Mouse (Mus musculus) cerebellum, adult 8-10 months (tissue): ENCODE data around the gene Dsn1.

ENCODE experiments used
- DNase-seq: peaks from one replicate; pipeline ENCODE4 v3.0.0; 2022

Dsn1 gene

DNA sequence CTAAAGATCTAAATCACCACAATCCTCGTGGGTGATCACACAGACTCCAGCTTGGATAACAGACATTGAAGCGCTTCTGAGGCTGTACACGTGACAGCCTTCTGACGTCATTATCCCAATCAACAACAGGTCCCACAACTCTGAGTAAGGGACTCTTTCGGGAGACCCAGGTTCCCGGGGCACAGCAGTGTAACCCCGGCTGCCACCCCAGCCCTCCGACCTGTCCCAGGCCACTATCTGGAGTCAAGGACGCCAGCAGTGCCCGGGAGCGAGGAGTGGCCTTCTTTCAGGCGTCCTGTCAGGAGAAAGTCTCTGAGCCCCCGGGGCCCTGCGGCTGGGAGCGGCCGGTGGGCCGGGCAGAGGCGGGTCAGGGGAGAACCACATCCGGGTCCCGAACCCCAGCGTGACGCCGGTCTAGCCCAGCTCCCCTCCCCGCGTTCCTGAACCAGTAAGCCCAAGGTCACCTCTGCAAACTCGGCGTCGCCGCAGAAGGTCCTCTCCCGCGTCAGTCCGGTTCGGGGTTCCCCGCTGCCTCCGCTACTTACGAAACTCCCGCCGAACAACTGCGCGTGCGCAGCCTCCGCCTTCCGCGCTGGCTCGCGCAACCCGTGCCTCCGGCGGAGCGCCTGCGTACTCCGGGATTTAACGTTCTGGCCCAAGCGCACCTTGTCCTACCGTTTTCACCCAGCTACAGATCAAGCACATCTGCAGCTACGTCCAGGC, at the start of gene Dsn1:
TSS of gene Dsn1 (minus strand) at position 644 of the 723 bp plus-strand sequence.
- DNase-seq, result peak; percentile 88

DNA sequence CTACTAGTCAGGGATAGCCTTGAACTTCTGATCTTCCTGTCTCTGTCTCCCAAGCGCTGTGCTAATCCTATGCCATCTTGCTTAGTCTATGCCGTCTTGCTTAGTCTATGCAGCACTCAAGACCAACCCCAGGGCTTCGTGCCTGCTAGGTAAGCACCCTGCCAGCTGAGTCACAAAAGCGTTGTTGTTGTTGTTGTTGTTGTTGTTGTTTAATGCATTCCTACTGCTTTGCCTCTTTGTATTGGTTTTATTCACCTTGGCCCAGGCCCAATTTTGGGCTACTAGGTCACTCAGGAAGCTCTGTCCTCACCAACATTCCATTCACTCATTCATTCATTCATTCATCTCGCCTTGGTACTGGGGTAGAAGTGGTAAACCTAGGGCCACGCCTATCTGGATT, 48.8 kb upstream of the Dsn1 start:
- DNase-seq, result no peak

DNA sequence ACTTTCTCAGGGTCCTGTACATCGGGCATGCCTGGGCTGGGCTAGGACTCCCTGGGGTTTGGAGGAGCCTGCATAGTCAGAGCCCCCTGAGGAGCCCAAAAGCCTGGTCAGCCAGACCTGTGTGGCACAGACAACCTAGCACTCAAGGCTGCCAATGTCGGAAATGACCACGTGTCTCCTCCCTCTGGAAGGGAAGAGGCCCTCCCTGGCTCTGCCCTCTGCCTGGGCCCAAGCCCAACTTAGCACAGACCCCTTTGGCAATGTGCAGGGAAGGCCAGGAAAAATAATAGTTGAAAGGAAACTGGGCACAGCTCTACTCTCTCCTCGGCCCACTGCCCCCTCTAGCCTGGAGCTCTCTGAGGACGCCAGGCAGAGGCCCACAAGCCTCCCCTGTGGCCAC, 47.9 kb upstream of the Dsn1 start:
- no peak for DNase-seq

DNA sequence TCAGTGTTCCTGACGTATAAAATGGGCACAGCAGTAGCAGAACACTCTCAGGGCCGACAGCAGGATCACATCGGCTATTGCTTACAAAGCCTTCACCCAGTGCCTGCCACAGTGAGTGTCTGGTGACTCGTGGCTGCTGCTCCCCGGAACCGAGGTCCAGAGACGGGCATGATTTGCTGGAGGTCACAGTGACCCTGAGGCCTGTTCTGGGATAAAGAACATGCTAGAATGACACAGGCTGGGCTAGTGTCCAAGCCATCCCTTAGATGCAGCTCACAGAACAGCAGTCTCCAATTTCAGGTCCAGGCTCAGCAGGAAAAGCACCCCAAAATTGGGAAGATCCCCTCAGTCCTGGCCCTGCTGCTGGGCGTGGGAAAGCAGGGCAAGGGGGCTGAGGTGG, 47.3 kb upstream of the Dsn1 start:
- DNase-seq, result no peak

DNA sequence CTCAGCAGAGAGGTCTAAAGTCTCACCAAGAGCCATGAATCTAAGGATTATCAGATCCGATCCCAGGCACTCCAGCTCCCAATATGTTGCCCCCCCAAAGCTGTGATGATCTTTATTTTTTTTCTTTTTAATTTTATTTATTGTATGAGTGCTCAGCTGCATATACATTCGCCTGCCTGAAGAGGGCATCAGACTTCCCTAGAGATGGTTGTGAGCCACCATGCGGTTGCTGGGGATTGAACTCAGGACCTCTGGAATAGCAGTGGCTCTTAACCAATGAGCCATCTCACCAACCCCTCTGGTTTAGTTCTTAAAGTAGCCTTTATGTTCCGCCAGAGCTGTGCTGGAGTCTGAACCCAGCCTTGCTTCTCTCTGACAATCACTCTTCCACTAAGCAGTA, 46.8 kb upstream of the Dsn1 start:
- no peak for DNase-seq

DNA sequence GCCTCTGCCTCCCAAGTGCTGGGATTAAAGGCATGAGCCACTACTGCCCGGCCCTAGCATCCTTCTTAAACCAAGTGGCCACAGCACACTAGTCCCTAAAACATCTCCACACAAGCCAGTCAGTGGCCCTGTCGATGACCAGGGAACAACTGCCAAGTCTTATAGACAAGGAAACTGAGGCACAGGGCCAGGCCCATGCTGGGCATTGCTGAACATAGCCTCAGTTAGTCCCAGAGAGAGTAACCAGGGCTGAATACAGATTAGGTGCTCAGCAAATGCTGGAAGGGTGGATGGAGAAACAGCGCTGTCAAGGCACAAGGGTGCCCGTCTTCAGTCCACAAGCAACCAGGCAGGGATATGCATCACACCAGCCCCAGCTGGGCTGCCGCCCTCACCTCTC, 46.2 kb upstream of the Dsn1 start:
- DNase-seq, result no peak

DNA sequence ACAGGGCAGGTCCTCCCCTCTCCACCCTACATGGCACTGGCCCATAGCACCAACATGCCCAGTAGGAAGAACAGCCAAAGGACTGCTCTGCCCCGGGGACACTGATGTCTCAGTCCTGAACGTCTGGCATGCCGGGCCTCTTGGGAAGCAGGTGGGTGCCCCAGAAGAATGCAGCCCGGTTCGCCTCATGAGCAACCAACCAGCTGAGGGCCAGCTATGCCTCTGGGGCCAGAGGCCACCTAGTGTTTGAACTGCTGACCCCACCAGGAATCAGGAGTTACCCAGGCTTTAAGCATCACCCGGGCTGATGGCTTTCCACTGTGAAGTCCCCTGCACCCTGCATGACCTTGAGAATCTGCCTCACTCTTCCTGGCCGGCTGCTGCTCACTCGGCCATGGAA, 45.5 kb upstream of the Dsn1 start:
- no peak for DNase-seq

DNA sequence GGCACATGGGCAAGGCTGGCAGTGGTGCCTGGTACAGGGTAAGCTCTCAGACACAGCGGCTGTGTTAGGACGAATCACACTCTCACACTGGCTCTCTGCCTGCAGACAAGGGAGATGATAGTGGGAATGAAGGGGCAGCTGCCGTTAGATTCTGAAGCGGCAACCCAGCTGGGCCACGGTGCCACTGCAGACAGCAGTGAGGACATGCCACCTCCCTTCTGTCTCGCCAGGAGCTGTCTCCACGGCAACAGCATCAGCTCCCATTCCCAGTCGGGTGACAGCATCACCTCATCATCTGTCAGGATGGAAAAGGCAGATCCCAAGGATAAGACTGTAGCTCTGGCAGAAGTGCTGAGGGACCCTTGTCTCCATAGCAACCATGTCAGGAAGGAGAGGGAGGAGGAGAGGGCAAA, 42.9 kb upstream of the Dsn1 start:
- DNase-seq, result no peak

DNA sequence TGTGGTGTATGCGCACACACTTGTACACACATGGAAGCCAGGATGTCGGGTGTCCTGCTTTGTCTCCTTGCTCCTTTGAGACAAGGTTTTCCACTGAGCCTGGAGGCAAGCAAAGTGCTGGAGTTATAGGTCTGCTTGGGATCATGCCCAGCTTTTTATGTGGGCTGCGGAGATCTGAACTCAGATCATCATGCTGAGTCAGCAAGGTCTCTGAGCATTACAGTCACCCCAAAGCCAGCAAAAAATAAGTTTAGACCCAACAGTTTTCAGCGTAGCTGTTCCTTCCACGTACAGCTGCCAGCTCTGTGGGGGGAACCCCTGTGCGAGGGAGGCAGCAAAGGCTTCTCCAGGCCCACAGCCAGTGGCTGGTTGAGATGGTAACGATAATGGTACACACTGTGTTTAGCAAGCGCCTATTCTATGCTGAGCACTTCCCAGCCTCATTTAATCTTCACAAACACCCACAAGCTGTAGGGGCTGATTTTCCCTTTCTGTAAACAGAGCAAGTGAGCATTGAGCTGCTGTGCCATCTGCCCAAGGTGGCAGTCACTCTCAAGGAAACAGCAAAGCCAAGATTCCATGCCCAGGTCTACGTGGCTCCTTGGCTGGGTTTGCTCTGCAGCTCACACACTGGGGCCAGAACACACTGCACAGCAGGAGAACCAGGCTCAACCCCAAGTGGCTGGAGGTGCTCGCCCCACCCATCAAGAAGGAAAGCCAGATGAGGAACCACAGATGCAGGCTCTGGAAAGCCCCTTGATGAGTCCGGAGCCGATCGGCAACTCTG, 41.6 kb upstream of the Dsn1 start:
- no peak for DNase-seq

DNA sequence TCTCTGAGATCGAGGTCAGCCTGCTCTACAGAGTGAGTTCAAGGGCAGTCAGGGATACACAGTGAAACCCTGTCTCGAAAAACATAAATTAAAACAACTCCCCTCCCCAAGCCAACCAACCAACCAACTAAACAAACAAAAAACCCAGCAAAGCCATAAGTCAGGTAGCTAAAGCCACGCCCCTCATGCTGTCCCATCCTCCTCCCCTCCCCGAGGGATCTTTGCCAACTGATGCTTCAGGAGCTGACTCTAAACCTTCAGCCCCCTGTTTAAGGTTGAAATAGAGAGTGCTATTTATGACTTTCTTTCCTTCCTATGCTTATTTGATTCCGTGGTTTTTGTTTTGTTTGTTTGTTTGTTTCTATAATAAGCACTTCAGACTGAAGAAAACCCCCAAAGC, 40.0 kb upstream of the Dsn1 start:
- no peak for DNase-seq

DNA sequence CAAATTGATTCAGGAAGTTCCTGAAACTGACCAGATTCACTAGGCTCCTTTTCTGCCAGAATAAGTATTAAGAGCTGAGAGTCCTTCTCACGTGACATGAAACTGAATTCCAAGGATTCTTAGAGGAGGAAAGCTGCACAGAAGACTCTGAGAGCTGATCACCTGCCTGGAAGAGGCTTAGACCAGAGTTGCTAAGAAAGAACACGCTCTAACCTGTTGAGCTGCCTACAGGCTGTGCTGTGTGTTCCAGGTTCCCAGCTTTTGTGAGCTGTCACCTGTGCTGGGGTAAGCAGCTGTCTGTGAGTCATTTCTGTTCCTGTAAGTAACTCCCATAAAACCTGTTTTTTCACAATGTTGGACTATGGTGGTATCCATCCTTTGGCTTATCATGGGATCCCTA, 39.0 kb upstream of the Dsn1 start:
- no peak for DNase-seq

DNA sequence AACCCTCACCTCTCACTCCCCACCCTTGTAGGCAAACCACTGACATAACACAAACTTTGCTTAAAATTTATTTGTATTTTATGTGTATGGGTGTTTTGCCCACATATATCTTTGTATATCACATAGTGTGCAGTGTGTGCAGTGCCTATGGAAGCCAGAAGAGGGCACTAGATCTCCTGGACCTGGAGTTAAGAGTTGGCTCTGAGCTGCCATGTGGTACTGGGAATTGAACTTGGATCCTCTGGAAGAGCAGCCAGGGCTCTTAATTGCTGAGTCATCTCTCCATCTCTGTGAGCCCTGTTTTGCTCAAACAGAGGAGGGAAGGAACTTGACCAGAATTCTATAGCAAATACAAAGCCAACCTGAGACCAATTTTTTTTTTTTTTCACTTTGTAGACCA, 37.0 kb upstream of the Dsn1 start:
- no peak for DNase-seq

DNA sequence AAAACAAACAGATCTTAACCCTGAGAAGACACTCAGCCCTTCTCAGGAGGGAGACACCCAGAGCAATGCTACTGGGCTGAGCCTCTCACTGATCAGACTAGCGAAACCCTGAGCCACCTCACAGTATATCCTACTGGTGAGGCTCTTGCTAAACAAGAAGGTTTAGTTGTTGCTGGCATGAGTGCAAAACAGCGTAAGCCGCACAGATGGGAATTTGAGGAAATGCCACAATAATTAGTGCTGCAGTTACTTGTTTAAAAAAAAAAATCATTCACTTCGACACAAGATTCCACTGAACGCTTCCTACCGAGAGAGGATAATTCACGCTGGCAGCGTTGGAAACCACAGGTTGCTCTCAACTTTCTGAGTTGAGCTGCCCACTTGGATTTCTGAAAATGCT, 36.6 kb upstream of the Dsn1 start:
- DNase-seq, result no peak

DNA sequence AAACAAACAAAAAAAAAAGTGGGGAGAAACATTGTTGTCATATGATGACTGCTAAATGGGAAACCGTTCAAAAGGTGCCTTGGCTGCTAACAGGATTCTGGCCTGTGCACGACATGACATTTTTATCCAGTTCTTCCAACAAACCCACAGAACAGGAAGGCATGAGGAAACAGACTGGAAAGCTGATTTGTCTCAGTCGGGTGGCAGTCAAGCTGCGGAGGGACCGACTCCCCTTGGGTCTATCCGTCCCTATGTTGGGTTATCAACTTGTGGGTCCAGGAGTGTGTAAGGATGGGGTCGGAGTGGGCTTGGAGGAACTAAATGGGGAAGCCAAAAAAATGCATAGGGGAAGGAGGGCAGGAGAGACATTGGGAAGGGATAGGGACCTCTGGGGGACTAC, 34.5 kb upstream of the Dsn1 start:
- DNase-seq, result no peak

DNA sequence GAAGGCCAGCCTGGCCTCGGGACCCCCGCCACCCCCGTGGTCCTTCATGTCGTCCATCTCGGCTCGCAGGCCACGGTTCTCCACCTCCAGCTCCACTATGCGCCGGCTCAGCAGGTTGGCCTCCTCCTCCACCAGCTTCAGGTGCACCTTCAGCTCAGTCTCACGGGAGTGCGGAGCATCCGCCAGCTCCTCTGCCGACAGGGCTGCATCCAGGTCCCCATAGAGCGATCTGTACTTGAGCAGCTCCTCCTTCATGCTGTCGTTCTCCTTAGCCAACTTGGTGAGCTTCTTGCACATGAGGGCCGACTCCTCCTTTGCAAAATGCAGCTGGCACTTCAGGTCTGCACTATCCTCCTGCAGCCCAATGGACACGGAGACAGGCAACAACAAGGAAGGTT, 33.7 kb upstream of the Dsn1 start:
- no peak for DNase-seq

DNA sequence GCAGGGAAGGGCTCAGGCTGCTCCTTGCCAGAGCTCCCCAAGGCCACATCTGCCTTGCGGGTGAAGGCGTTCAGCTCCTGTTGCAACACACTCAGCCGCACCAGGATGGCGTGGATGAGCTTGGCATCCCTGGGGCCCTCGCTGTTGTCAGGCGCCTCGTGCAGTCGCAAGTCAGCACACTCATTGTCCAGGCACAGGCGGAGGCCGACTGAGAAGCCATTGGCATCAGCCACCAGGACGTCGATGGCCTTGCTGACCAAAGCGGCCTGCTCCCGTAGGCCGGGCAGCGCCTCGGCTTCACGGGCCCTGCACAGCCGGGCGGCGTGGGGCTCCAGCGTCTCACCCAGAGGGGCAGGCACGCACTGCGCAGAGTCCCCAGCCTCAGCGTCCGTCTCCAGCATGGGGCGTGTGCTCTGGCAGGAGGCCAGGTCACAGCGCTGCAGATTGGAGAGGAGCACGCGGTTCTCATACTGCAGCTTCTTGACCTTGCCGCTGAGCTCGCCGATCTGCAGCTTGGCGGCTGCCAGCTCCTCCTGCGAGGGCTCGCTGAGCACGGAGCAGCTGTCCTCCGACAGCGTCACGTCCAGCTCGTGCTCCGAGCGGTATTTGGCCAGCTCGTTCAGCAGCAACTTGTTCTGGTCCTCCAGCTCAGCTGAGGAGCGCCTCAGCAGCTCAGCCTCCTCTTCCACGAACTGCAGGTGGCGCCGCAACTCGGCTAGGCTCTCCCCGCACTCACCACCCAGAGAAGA, 33.1 kb upstream of the Dsn1 start:
- DNase-seq, result no peak

DNA sequence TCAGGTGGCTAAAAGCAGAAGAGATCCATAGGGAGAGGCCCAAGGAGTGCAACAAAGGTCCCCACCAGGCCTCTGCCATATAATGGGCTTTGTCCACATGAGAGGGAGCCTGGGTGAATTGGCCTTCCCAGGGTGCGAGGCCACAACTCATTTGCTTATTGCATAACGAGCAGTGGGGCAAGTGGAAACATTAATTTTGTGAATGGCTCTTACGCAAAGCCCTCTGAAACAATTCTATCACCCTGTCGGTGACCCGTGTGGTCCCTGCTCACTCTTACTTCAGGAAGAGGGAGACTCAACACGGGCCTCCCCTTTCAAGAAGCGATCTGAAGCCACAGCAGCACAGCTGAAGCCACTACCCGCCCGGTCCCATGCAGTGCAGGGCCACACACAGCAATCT, 30.3 kb upstream of the Dsn1 start:
- DNase-seq, result no peak

DNA sequence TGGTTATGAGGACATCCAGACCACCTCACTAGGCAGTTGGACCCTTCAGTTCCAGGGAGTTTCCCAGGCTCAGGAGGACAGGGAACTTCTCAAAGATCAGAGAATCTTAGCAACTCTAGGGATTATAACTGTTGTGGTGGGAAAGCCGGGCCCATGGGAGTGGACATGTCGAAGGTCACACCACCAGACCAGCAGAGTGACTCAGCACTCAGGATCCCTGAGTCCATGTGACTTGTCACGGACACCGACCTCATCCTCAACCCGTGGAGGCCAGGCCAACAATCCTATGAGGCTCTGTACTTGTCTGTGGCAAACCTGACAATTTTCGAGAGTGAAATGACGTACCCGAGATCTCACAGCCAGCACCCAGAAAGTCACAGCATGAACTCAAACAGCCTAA, 29.4 kb upstream of the Dsn1 start:
- DNase-seq, result no peak

DNA sequence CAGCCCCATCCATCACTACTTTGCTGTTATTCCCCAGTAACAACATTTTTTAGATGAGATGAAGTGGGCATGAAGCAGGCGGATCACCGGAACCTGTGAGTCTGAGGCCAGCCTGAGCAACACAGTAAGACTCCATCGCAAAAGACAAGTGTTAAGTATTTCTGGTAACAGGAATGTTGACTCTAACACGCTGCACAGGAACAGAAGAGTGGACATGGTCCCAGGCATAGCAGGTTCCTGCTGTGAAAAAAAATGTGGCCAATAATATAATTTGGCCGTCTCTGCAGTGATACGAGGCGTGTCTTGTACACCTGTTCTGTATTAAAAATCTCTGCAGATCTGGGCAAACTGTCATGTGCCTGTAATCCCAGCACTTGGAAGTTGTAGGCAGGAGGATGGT, 28.4 kb upstream of the Dsn1 start:
- peak; percentile 71 for DNase-seq

DNA sequence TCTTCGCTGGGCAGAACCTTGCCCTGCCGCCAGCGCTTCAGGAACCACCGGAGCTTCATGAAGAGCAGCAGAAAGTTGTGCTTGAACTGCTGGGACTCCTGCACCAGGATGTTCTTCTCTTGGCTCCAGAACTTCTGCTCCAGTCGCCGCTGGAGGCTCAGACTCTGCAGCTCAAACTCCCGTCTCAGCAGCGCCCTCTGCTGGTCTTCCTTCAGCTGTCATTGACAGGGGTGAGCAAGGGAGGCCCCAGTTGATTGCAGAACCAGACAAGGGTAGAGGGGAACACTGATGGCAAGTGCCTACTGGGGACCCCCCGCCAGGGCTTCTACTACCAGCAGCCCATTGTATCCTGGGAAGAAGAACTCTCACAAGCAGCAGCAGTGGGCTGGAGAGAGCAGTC, 23.9 kb upstream of the Dsn1 start:
- peak; percentile 86 for DNase-seq

DNA sequence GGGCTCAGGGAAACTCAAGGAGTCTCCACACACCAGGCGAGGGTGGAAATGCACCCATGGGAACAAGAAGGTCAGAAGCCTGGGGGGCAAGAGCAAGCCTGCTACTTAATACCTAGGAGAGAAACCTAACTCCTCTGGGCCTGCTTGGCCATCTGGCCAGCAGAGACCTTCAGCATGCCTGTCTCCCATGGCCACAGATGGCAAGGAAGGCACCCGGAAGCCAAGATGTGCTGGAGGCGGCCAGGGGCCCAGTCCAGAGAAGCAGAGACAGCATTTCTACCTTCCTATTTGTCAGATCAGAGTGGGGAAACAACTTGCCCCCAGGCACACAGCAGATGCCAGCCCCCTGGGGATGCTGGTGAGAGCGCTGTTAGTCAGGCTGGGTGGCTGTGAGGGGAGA, 21.3 kb upstream of the Dsn1 start:
- DNase-seq, result no peak

DNA sequence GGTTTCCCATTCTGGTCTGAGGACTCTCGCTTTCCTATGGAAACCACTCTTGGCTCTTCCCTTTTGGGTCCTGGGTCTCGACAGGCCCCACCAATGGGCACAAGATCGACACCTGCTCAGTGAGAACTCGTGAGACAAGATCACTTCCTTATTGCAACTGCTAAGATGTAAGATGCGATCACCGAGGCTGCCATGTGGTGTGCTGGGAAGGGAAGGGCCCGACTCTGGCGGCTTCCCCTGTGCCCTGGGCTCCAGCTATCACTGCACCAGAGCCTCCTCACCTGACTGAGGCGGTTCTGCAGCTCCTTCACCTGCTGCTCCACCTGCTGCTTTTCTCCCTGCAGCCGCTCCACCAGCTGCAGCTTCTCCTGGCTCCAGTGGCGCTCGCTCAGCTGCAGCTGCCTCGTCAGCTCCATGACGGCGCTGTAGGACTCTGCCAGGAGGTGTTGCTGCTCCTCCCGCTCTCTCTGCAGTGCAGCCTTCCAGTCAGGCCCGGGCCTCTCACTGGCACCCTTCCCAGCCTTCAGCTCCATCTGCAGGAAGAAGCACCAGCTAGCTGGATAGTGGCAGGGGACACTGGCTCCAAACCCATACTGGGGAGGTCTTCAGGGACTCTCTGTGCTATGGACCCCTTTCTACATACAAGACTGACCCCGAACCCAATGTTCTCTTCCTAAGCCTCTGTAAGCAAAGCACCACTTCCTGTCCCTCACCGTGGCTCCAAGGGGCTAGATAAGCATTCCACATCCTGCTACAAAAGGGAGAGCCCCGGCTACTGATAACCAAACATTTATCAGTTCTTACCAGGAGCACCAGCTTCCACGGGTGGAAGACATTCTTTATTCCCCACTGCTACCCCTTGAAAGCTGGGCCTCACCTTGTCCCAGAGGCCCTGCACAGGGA, 20.4 kb upstream of the Dsn1 start:
- DNase-seq, result peak; percentile 79

DNA sequence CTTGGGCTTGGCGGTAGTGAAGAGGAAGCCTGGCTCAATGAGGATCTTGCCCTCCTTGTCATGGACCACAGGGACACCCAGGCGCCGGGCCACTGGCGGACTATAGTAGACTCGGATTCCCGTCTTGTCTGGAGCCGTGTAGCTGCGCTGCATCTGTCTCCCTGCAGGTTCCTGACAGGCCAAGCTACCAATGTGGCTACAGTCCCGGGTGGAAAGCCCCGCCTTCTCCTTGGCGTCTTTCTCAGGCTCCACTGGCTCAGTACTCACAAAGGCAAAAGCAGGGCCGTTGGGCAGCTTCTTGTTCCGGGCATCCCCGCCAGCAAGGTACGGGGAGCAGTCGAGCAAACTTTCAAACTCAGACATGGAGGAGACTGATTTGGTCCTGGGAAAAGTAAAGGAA, 14.2 kb upstream of the Dsn1 start:
- DNase-seq, result no peak
